Mouse (Mus musculus) frontal cortex, adult 2 months (tissue): Measurements from ENCODE around the gene Man1b1. TPM values are rescaled to one million over a fixed set of nuclear protein-coding genes. Genes with fewer than 3 reads are reported as not detected.

Experiments
- DNase-seq, 2 experiments: peaks; one replicate each; pipeline ENCODE4 v3.0.0; 2022; ENCODE audit warnings: low spot score in 1 of 2; ENCODE audit errors: extremely low spot score in 1 of 2
- polyA plus RNA-seq: library from polyadenylated mRNA; depleted of rRNA; stranded (reverse); fragments of >200 nt; gene quantifications from 2 replicates; pipeline ENCODE4 v1.2.3, GENCODE M21; 2012; rRNA removed

Man1b1 gene
- polyA plus RNA-seq, 1 experiment: 31.8 TPM

DNA sequence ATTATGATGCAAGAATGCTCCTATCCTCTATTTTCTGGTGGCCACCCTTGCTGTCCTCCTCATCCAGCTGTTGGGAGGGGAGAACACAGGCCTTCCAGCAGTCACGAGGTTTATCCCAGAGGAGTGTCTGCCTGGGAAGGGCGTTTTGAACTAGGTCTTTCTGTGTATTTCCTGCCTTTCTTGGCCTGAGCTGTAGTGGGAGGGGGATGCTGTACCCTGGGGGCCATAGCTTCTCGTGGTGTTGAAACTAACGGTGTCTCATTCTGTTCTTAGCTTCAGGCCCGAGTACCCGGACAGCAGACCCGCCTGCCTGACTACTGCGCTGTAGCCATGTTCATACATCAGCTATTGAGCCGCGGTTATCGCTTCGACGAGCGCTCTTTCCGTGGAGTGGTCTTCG lies 68.2 kb downstream of the Man1b1 start:
- DNase-seq: no peak

- peak in 1 of 2 experiments; percentile 73 for DNase-seq
Measured at GRCm38 (mm10) chr2:25400764-25401163, 68.6 kb downstream of the Man1b1 start.

Other genes starting within 250 kb of the Man1b1 start
- not detected in 2 replicates for gene Noxa1, start 237.2 kb upstream of the Man1b1 start, polyA plus RNA-seq
- 38.7 and 39.1 TPM in 2 replicates for gene Nrarp, start 151.6 kb upstream of the Man1b1 start, polyA plus RNA-seq
- 2.6 and 3.0 TPM in 2 replicates for gene Tor4a, start 135.5 kb upstream of the Man1b1 start, polyA plus RNA-seq
- gene Nelfb, start 120.8 kb upstream of the Man1b1 start, polyA plus RNA-seq: 60.2 and 65.6 TPM in 2 replicates
- 0.06 and 0.15 TPM in 2 replicates for gene Stpg3, start 117.7 kb upstream of the Man1b1 start, polyA plus RNA-seq
- 0.16 and 0.19 TPM in 2 replicates for gene Fam166a, start 113.6 kb upstream of the Man1b1 start, polyA plus RNA-seq
- 499 and 548 TPM in 2 replicates for gene Tubb4b, start 107.6 kb upstream of the Man1b1 start, polyA plus RNA-seq
- gene Slc34a3, start 98.0 kb upstream of the Man1b1 start, polyA plus RNA-seq: 0.08 and 0.15 TPM in 2 replicates
- gene Rnf224, start 95.6 kb upstream of the Man1b1 start, polyA plus RNA-seq: not detected in 2 replicates
- 248 and 300 TPM in 2 replicates for gene Rnf208, start 90.1 kb upstream of the Man1b1 start, polyA plus RNA-seq
- gene Cysrt1, start 89.9 kb upstream of the Man1b1 start, polyA plus RNA-seq: 0.24 and 0.53 TPM in 2 replicates
- 15.8 and 16.4 TPM in 2 replicates for gene AL732309.1, start 85.5 kb upstream of the Man1b1 start, polyA plus RNA-seq
- gene Tmem203, start 76.9 kb upstream of the Man1b1 start, polyA plus RNA-seq: 29.8 and 31.1 TPM in 2 replicates
- gene Tprn, start 69.7 kb upstream of the Man1b1 start, polyA plus RNA-seq: 13.5 and 18.9 TPM in 2 replicates
- 75.4 and 86.0 TPM in 2 replicates for gene Ssna1, start 59.9 kb upstream of the Man1b1 start, polyA plus RNA-seq
- 69.9 and 79.0 TPM in 2 replicates for gene Anapc2, start 59.9 kb upstream of the Man1b1 start, polyA plus RNA-seq
- gene Tmem210, start 44.2 kb upstream of the Man1b1 start, polyA plus RNA-seq: not detected in 2 replicates
- gene Lrrc26, start 42.4 kb upstream of the Man1b1 start, polyA plus RNA-seq: 0.15 TPM in 1 of 2 replicates, not detected in the other
- gene Grin1, start 13.2 kb upstream of the Man1b1 start, polyA plus RNA-seq: 313 and 325 TPM in 2 replicates
- 62.5 and 63.9 TPM in 2 replicates for gene Dpp7, start 24.0 kb downstream of the Man1b1 start, polyA plus RNA-seq
- gene Uap1l1, start 33.3 kb downstream of the Man1b1 start, polyA plus RNA-seq: 15.0 and 17.9 TPM in 2 replicates
- gene Sapcd2, start 40.0 kb downstream of the Man1b1 start, polyA plus RNA-seq: 3.9 and 5.3 TPM in 2 replicates
- 14.1 and 19.3 TPM in 2 replicates for gene Entpd2, start 63.5 kb downstream of the Man1b1 start, polyA plus RNA-seq
- gene Npdc1, start 67.0 kb downstream of the Man1b1 start, polyA plus RNA-seq: 383 and 426 TPM in 2 replicates
- 0.40 and 0.67 TPM in 2 replicates for gene Fut7, start 90.9 kb downstream of the Man1b1 start, polyA plus RNA-seq
- gene Abca2, start 96.4 kb downstream of the Man1b1 start, polyA plus RNA-seq: 107 TPM in 2 replicates
- 0.42 and 1.4 TPM in 2 replicates for gene Clic3, start 124.5 kb downstream of the Man1b1 start, polyA plus RNA-seq
- 110 and 114 TPM in 2 replicates for gene Paxx, start 128.8 kb downstream of the Man1b1 start, polyA plus RNA-seq
- gene Ptgds, start 137.7 kb downstream of the Man1b1 start, polyA plus RNA-seq: 2,136 and 2,926 TPM in 2 replicates
- not detected in 2 replicates for gene Lcn12, start 161.6 kb downstream of the Man1b1 start, polyA plus RNA-seq
- gene Fbxw5, start 168.4 kb downstream of the Man1b1 start, polyA plus RNA-seq: 64.7 and 72.3 TPM in 2 replicates
- 2.5 and 2.8 TPM in 2 replicates for gene C8g, start 169.4 kb downstream of the Man1b1 start, polyA plus RNA-seq
- 8.1 and 9.1 TPM in 2 replicates for gene Traf2, start 214.6 kb downstream of the Man1b1 start, polyA plus RNA-seq
- gene Edf1, start 225.5 kb downstream of the Man1b1 start, polyA plus RNA-seq: 287 and 289 TPM in 2 replicates
- gene Mamdc4, start 242.5 kb downstream of the Man1b1 start, polyA plus RNA-seq: 2.1 and 2.5 TPM in 2 replicates
- gene Phpt1, start 242.9 kb downstream of the Man1b1 start, polyA plus RNA-seq: 134 and 161 TPM in 2 replicates
- gene Ajm1, start 249.4 kb downstream of the Man1b1 start, polyA plus RNA-seq: 114 and 122 TPM in 2 replicates